Mouse (Mus musculus) common myeloid progenitor, adult 5-6 weeks (primary cell): ENCODE data around the gene Tulp2. TPM values are rescaled to one million over a fixed set of nuclear protein-coding genes. Genes with fewer than 3 reads are reported as not detected.

Experiments
- ATAC-seq: replicated peaks from 2 replicates; pipeline ENCODE4 v1.8.0; 2016; ENCODE audit warnings: low read depth, mild to moderate bottlenecking, moderate TSS enrichment, inconsistent platforms; ENCODE audit not compliant: poor library complexity, severe bottlenecking
- total RNA-seq: library from RNA; stranded (forward); fragments of 200-1000, 187-1606 nt; gene quantifications from 2 replicates; pipeline ENCODE4 v1.2.3, GENCODE M21; 2017

Tulp2 gene
- not detected in 2 replicates for total RNA-seq

DNA sequence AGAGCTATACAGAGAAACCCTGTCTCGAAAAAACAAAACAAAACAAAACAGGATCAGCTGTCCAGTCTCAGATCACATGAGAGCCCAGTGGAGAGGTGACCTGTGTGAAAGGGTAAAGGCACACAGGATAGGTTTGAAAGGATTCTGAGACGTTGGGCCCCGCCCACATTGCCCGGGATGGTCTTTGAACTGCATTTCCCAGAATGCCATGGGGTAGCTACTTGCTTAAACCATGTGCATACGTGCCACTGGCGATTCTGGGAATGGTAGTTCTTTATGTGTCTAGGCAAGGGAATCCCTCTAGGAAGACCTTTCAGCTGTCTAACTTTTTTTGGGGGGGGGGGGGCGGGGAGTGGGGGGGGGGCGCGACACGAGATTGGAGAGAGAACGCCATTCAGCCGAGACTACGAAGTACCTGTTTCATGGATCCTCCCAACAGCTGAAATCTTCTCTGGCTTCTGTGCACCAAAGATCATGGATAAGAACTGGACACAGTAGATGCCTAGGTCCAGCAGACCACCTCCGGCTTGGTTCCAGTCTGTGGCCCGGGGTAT is at the start of gene Tulp2:
Gene Tulp2, plus strand, starts transcription at position 504 of the 554 bp plus-strand sequence.
- ATAC-seq: peak; percentile 90

DNA sequence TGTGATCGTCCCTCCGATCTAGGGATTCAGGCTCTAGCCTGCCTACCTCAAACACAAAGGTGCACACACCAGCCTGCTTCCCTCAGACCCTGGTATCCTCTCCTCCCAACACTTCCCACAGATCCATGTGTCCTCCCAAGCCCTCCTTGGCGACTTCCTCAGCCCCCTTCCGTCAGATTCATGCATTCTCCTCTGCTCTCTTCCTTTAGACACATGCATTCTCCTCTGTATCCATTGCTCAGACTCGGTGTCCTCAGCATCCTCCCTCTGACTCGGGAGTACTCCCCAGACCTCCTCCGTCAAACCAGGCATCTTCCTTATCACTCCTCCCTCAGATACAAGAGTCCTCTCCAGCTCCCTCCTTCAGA is 47.9 kb upstream of the Tulp2 start:
- ATAC-seq: no peak

DNA sequence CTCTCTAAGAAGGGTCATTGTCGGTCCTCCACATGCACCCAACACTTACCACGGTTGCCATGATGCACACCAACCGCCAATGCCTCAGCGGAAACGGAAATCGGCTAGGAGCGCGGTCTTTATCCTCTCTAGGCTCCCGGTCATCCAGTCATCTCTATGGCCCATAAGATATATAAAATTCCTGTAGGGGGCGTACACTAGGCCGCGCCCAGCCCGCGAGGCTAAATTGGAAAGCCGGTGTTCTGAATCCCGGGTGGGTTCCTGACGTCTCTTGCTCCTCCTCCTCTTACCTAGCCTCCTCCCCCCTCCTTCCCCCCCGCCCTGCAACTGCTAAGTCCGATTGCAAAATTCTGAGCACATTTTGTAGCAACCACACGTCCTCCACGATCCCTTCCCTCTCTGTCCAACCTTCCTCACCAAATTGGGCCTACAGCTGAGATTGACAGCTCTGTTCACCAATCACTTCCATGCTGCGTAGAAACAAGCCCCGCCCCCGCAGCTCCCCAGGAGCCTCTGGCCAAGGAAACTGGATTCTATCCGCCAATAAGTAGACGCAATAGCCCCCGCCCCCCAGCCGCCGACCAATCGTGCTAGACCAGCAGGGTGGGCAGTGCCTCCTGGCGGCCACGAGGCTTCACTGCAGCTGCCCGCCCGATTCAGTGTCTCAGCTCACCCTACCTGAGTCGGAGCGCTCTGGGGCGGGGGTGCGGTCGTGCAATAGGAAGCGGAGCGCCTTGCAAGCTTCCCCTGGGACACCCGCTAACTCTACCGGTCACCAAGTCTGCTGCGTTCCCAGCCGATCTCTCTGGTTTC is 47.3 kb upstream of the Tulp2 start, which contains the start of gene Gys1:
Gene Gys1, plus strand, starts transcription at position 642 of the 813 bp plus-strand sequence.
- peak; percentile 91 for ATAC-seq

DNA sequence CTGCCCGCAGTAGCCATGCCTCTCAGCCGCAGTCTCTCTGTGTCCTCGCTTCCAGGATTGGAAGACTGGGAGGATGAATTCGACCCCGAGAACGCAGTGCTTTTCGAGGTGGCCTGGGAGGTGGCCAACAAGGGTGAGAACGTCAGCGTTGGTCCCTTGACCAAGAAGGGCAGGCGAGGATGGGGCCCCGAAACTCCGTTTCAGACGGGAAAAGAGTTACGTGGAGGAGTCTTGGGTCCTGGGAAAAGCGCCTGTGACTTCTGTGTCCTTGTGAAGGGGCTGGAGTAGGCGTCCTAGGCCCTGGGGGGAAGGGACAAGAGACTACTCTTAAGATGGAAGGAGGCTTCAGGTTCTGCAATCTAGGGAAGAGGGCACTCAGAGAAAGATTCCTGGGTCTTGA is 46.6 kb upstream of the Tulp2 start:
- no peak for ATAC-seq

DNA sequence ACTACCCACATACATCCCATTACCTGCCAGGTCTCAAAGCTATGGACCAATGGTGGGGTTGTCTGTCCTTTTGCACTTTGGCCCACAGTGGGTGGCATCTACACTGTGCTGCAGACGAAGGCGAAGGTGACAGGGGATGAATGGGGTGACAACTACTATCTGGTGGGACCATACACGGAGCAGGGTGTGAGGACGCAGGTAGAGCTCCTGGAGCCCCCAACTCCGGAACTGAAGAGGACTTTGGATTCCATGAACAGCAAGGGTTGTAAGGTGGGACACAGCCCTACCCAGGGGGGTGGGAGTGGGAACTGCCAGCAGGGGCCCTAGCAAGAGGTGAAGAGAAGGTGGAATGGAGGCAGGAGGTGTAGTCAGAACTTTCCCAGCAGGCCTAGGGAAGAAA is 45.2 kb upstream of the Tulp2 start:
- ATAC-seq: no peak

DNA sequence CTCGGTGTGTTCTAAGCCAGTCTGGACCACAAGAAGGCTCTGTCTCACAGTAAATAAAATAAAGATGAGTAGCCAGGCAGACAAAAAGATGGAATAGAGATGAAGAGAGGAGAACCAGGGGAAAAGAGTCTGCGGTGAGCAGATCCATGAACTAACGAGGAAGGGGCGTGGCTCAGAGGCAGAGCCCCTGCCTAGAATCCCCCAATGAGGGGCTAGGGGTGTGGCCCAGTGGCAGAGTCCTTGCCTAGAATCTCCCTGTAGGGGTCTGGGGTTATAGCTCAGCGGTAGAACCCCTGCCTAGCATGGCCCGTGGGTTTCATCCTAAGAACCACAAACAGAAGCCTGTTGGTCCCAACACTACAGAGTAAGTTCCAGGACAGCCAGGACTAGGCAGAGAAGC is 44.6 kb upstream of the Tulp2 start:
- ATAC-seq: no peak

DNA sequence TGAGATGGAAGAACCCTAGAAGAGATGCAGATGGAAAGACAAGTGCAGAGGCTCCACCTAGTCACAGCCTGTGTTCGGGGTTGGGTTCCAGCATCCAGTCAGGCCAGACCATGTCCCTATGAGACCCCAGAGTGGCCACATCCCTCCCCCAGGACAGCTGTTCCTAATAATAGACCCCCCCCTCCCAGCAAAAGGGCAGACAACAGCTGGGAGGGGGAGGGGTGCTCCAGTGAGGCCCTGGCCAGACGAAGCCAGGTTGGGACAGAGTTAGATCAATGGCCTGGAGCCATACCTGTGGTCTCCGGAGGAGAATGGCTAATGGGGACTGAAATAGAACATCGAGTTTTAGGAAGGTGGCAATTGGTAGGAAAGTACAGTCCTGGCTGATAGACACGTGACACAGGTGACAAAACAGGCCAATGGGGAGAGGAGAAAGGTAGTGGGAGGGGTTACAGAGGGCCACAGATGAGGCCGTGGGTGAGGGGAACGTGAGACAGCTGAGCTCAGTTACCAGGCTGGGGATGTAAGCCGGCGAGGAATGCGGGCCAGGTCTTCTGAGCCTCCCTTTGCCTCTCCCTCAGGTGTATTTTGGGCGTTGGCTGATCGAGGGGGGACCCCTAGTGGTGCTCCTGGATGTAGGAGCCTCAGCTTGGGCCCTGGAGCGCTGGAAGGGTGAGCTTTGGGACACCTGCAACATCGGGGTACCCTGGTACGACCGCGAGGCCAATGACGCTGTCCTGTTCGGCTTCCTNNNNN is 44.0 kb upstream of the Tulp2 start, which contains the start of gene Ruvbl2:
Gene Ruvbl2, minus strand, starts transcription at position 576 of the 756 bp plus-strand sequence.
- no peak for ATAC-seq

DNA sequence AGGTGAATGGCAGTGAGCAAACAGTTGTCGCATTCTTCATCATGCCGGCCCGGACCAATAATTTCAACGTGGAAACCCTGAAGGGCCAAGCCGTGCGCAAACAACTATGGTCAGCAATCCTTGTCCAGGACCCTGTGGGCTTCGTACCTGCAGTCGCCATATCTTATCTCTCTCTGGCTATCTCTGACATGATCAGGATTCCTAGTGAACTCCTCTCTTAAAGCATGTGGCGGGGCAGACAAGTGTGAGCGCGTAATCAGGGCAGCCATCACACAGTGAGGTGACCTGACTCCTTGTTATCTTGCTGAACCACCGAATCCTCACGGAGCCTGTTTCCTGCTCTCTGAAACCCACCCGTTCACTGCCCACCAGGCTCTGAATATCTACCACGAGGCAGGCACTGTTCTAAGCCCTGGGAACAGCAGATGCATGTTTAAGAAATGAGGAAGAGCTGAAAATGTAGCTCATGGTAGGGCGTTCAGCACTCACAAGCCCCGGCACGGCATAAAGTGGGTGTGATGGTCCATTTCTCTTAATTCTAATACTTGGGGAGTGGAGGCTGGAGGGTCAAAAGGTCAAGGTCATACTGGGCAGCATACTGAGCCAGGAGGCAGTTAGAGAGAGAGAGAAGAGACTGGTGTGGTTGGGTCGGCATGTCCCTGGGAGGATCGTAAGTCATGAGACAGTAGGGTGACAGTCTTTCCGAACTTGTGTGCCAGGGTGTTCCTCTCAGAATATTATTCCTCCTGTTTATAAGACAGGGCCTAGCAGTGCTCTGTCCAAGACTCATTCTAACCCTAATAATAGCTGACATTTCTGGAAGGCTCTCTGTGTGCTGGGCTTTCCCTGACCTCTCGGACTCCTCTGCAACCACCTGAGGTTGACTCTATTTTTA is 37.9 kb upstream of the Tulp2 start:
- no peak for ATAC-seq

DNA sequence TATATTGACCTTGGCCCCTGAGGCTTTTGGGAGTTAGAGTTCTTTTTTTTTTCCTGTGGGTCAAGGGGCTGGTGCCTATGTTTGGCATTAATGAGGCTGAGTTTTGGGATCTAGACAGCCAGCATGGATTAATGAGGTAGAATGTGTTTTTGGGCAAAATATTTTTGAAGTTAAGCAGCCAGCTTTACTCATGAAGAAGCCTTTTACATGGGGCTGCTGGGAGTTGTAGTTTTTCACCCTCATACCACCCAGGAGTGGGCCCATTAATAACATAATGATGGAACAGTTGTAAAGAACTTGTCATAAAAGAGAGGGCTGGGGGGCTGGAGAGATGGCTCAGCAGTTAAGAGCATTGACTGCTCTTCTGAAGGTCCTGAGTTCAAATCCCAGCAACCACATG is 35.1 kb upstream of the Tulp2 start:
- ATAC-seq: no peak

DNA sequence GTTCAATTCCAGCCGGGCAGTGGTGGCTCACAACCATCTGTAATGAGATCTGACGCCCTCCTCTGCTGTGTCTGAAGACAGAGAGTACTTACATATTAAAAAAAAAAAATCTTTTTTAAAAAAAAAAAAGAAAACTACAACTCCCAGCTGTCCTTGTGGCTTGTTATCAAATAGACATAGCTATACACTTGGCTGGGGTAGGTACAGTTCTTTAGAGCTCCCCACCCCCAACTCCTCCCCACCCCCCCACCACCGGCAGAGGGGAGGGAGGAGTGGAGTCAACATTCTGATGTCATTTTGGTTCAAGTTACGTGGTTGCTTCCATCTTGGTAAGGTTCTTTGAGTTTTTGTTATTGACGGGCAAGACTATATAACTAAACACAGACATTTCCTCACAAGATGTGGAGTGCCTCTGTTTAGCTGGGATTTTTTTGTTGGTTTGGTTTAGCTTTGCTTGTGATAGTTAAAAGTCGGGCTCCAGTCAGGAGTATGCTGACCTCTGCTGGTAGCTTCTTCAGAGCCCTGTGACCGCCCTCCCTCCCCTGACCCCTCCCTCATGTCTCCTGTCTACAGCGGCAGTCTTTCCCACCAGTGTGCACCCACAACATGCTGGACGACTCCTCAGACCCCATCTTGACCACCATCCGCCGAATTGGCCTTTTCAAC is 34.2 kb upstream of the Tulp2 start:
- ATAC-seq: peak; percentile 73

DNA sequence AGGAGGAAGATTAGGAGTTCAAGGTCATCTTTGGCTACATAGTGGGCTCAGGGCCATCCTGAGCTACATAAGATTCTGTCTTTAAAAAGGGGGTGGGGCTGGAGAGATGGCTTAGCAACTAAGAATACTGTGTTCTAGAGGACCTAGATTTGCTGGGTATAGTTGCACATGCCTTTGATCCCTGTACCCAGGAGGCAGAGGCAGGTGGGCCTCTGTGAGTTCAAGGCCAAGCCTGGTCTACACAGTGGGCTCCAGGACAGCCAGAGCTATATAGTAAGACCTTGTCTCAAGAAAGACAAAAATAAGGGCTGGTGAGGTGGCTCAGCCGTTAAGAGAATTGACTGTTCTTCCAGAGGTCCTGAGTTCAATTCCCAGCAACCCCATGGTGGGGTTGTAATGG is 31.7 kb upstream of the Tulp2 start:
- ATAC-seq: no peak

DNA sequence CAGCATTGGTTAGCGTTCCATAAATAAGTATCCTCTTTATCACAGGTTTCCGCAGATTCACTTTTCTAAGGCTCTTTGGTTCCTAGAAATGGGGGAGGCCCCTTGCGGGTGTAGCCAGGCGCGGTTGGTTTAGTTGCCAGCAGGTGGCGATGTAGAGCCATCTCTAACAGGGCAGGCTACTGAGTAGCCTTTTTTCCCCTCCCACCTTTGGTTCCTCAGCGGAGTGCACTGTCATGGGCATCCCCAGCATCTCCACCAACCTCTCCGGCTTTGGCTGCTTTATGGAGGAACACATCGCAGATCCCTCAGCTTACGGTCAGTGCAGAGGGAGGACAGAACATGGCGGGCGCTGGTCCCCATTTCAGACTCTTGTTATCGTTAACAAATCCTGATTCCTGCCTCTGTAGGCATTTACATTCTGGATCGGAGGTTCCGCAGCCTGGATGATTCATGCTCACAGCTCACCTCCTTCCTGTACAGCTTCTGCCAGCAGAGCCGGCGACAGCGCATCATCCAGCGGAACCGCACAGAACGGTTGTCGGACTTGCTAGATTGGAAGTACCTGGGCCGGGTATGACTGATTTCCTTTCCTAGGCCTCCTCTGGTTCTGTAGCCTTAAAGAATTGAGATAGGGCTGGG is 30.2 kb upstream of the Tulp2 start:
- ATAC-seq: peak; percentile 88

DNA sequence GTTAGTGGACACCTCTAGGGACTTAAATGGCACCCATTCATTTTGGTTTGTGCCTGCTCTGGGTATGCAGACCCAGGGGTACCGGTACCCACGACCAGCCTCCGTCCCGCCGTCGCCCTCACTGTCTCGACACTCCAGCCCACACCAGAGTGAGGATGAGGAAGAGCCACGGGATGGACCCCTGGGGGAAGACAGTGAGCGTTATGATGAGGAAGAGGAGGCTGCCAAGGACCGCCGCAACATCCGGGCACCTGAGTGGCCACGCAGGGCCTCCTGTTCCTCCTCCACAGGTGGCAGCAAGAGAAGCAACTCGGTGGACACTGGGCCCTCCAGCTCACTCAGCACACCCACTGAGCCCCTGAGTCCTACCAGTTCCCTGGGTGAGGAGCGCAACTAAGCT is 26.7 kb upstream of the Tulp2 start:
- ATAC-seq: no peak

DNA sequence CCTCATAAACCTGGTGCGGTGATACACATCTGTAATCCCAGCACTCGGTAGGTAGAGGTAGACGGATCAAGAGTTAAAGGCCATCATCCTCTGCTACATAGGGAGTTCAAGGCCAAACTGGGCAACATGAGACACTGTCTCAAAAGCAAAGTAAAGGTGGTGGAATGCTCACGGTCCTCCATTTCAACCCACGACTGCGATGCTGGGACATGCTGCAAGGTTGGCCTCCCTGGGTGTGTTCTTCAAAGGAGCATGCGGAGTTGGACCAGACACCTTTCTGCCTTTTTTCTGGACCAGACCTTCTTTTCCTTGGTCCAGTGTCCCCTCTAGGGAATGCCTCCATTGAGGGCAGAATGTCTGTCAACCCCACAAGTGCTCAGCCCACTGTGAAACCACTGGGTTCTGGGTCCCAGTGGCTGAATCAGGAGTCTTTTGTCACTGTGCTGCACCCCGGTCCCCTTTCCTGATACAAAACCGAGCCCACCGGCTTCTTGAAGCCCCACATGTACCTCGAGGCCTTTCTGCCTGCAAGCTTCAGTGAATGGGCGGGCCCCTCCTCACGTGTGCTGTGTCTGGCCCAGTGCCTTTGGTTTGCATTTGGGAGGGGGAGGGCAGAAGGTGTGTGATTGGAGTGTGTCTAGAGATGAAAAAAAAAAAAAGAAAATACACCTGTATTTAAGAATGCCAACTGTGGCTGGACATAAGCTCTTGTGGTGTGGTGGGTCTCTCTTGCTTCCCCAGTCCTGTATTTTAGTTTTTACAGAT is 25.6 kb upstream of the Tulp2 start:
- no peak for ATAC-seq

DNA sequence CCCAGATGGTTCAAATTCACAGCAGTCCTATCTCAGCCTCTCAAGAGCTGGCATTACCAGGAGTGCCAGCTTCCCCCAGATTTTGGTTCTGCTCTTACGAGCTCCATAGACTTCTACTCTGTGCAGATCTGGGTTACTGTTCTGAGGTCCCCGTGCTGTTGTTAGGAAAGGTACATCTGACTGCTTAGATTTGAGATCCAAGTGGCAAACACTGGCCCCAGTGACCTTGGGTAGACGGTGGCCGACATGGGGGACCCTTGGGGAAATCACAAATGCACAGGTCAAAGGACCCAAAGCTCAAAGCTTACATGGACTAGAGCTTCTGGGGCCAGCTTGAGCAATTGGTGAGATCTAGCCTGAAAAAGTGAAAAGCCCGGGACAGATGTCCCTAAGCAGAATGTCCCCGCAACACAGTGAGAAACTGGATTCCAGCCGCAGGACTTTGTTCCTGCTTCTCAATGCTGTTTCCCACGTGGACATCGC is 24.9 kb upstream of the Tulp2 start:
- no peak for ATAC-seq

DNA sequence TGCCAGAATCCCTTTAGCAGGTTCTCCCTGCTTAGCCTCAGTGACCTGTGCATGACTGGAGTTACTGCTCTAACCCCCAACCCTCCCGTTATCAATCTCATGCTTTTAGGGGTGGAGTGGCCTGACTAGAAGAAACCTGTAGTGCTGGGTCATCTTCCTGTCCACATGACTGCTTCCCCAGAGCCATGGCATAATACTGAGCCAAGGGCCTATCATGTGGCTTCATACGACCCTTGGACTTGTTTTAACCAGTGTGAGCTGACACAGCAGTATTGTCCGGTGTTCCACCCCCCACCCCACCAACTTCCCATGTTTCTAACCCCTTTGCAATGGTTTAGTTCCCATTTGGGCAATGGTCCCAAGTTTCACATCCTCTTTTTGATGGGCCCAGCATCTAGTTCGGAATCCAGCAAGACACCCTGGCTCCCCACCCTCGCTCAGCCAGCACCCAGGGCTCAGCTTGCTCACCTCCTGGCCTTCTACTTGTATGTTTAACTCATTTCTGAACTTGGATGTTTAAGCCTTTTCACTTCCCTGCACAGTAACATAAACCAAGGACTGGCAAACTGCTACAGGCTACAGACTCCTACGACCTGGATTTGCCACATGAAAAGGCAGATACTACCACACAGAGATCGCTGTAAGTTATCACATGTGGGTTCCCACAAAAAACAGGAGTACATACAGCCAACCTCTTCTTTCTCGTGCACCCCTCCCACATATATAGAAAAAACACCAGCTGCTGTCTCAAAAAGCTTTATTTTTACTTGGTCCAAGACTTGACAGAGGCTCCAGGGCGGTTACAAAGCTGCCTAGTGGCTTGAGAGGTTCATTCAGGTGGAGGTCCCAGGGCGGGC is 24.2 kb upstream of the Tulp2 start:
- peak; percentile 22 for ATAC-seq
